Mouse (Mus musculus) adrenal gland (tissue): ENCODE results near the gene 3110082J24Rik.

Experiments
- intact Hi-C: fragments of 180-260 bp; cut with DNase I; formaldehyde crosslinking; loops from one replicate; pipeline ENCODE4 v1.15.1; 2025

Gene 3110082J24Rik

GRCm38 (mm10) chr5:30118018-30118417, 12.1 kb upstream of the 3110082J24Rik start:
- intact Hi-C loops = no loop called here

- intact Hi-C loops = no loop called here
Observed at GRCm38 (mm10) chr5:30115718-30116117, 9.8 kb upstream of the 3110082J24Rik start.

GRCm38 (mm10) chr5:30114761-30115140, 8.9 kb upstream of the 3110082J24Rik start:
- intact Hi-C loops = loop anchor here (5.0 kb wide), 1 partner anchor 83 kb away; no protein-coding TSS in a partner anchor

GRCm38 (mm10) chr5:30113881-30114760, 8.2 kb upstream of the 3110082J24Rik start:
- intact Hi-C loops = loop anchor here (5.0 kb wide), 1 partner anchor 83 kb away; no protein-coding TSS in a partner anchor

- intact Hi-C loops = loop anchor here (5.0 kb wide), 1 partner anchor 85 kb away; no protein-coding TSS in a partner anchor
Observed at GRCm38 (mm10) chr5:30112533-30113068, 6.7 kb upstream of the 3110082J24Rik start.

GRCm38 (mm10) chr5:30111771-30112170, 5.9 kb upstream of the 3110082J24Rik start:
- intact Hi-C loops = loop anchor here (5.0 kb wide), 1 partner anchor 86 kb away; no protein-coding TSS in a partner anchor

GRCm38 (mm10) chr5:30111126-30111525, 5.2 kb upstream of the 3110082J24Rik start:
- intact Hi-C loops = loop anchor here (5.0 kb wide), 1 partner anchor 86 kb away; no protein-coding TSS in a partner anchor

- intact Hi-C loops = loop anchor here (5.0 kb wide), 1 partner anchor 87 kb away; no protein-coding TSS in a partner anchor
Observed at GRCm38 (mm10) chr5:30110371-30111060, 4.6 kb upstream of the 3110082J24Rik start.

GRCm38 (mm10) chr5:30109899-30110298, 4.0 kb upstream of the 3110082J24Rik start:
- intact Hi-C loops = loop anchor here (5.0 kb wide), 1 partner anchor 87 kb away; no protein-coding TSS in a partner anchor

- intact Hi-C loops = no loop called here
Observed at GRCm38 (mm10) chr5:30108233-30108632, 2.3 kb upstream of the 3110082J24Rik start.

- intact Hi-C loops = no loop called here
Observed at GRCm38 (mm10) chr5:30107611-30108041, 1.7 kb upstream of the 3110082J24Rik start.

- intact Hi-C loops = no loop called here
Observed at GRCm38 (mm10) chr5:30107186-30107585, 1.3 kb upstream of the 3110082J24Rik start.

- intact Hi-C loops = no loop called here
Observed at GRCm38 (mm10) chr5:30106756-30107155, 870 bp upstream of the 3110082J24Rik start.

- intact Hi-C loops = no loop called here
Observed at GRCm38 (mm10) chr5:30104841-30105667, 832 bp downstream of the 3110082J24Rik start, which contains the start of gene Garem2. Gene Garem2, plus strand, starts transcription at chr5:30105161.

- intact Hi-C loops = no loop called here
Observed at GRCm38 (mm10) chr5:30104339-30104738, 1.5 kb downstream of the 3110082J24Rik start.

GRCm38 (mm10) chr5:30103340-30103739, 2.5 kb downstream of the 3110082J24Rik start:
- intact Hi-C loops = no loop called here

GRCm38 (mm10) chr5:30098260-30098659, 7.6 kb downstream of the 3110082J24Rik start:
- intact Hi-C loops = no loop called here

GRCm38 (mm10) chr5:30095731-30096130, 10.2 kb downstream of the 3110082J24Rik start:
- intact Hi-C loops = no loop called here

- intact Hi-C loops = no loop called here
Observed at GRCm38 (mm10) chr5:30094399-30094798, 11.5 kb downstream of the 3110082J24Rik start.

GRCm38 (mm10) chr5:30092701-30093100, 13.2 kb downstream of the 3110082J24Rik start:
- intact Hi-C loops = no loop called here
